Mouse (Mus musculus) retina, adult 2 months (tissue): ENCODE measurements around the gene Rtn4rl1.

Experiments used
- DNase-seq: peaks from one replicate; pipeline ENCODE4 v3.0.0-alpha.2; 2012; ENCODE audit warnings: low read depth, low spot score

Rtn4rl1 gene

GRCm38 (mm10) chr11:75296406-75297005, 102.9 kb downstream of the Rtn4rl1 start:
- no peak for DNase-seq

- DNase-seq, result no peak
These were observed 104.0 kb downstream of the Rtn4rl1 start for GRCm38 (mm10) chr11:75297631-75298030.

- DNase-seq, result no peak
These were observed 104.9 kb downstream of the Rtn4rl1 start for GRCm38 (mm10) chr11:75298491-75298890.

GRCm38 (mm10) chr11:75299786-75300185, 106.2 kb downstream of the Rtn4rl1 start:
- no peak for DNase-seq

- DNase-seq, result no peak
These were observed 107.4 kb downstream of the Rtn4rl1 start for GRCm38 (mm10) chr11:75300954-75301353.

- DNase-seq, result no peak
These were observed 111.2 kb downstream of the Rtn4rl1 start for GRCm38 (mm10) chr11:75304797-75305196.

GRCm38 (mm10) chr11:75308650-75309049, 115.1 kb downstream of the Rtn4rl1 start:
- no peak for DNase-seq

GRCm38 (mm10) chr11:75310813-75311212, 117.2 kb downstream of the Rtn4rl1 start:
- DNase-seq, result no peak

GRCm38 (mm10) chr11:75311751-75312150, 118.2 kb downstream of the Rtn4rl1 start:
- no peak for DNase-seq

- DNase-seq, result no peak
These were observed 120.3 kb downstream of the Rtn4rl1 start for GRCm38 (mm10) chr11:75313834-75314233.
